Mouse (Mus musculus) forebrain, postnatal 0 days (tissue): Measurements from ENCODE around the gene Orm1. TPM values are rescaled to one million over a fixed set of nuclear protein-coding genes. Genes with fewer than 3 reads are reported as not detected.
A peak's percentile ranks its signal among the peaks of the same experiment; 100 is the strongest.

Source experiments
- ATAC-seq: fragments of 200-750 bp; cut with Nextera tagmentation; 2 replicates; pipeline ENCODE4 v1.8.0; 2017; ENCODE audit warnings: mild to moderate bottlenecking, moderate library complexity
- DNase-seq: peaks from one replicate; pipeline ENCODE4 v3.0.0-alpha.2; 2015
- H3K27ac ChIP-seq: fragments of 300-500 bp; sonication (generic); 2 replicates; pipeline ENCODE4 v1.5.1; 2014; ENCODE audit warnings: low read depth, mild to moderate bottlenecking, antibody characterized with exemption, low read length, moderate library complexity, mixed read lengths
- H3K27me3 ChIP-seq: fragments of 300-500 bp; sonication (generic); 2 replicates; pipeline ENCODE4 v1.6.1; 2014; ENCODE audit warnings: mild to moderate bottlenecking, low read length, mixed read lengths; ENCODE audit not compliant: insufficient read depth
- H3K36me3 ChIP-seq: fragments of 300-500 bp; sonication (generic); 2 replicates; pipeline ENCODE4 v1.6.1; 2014; ENCODE audit warnings: mild to moderate bottlenecking, moderate library complexity; ENCODE audit not compliant: insufficient read depth
- H3K4me1 ChIP-seq: fragments of 300-500 bp; sonication (generic); 2 replicates; pipeline ENCODE4 v1.6.1; 2014; ENCODE audit warnings: antibody characterized with exemption; ENCODE audit not compliant: insufficient read depth
- H3K4me2 ChIP-seq: fragments of 300-500 bp; sonication (generic); 2 replicates; pipeline ENCODE4 v1.6.1; 2014; ENCODE audit warnings: low read depth, mild to moderate bottlenecking, moderate library complexity
- H3K4me3 ChIP-seq: fragments of 300-500 bp; sonication (generic); 2 replicates; pipeline ENCODE4 v1.5.1; 2014; ENCODE audit warnings: low read depth, low read length, mixed read lengths
- H3K9ac ChIP-seq: fragments of 300-500 bp; sonication (generic); 2 replicates; pipeline ENCODE4 v1.6.1; 2014; ENCODE audit warnings: mild to moderate bottlenecking
- H3K9me3 ChIP-seq: fragments of 300-500 bp; sonication (generic); 2 replicates; pipeline ENCODE4 v1.6.1; 2016; ENCODE audit warnings: low read length
- CTCF ChIP-seq: sonication (generic); IDR thresholded peaks from 2 replicates; pipeline ENCODE4 v1.5.1; 2016; ENCODE audit warnings: antibody characterized with exemption, control low read depth, low read depth
- WGBS: fragments of 180-500 bp; shearing (Covaris S2); extraction: QIAGEN DNeasy Blood & Tissue Kit; methylation state at CpG from one replicate; pipeline ENCODE4 v1.1.7; 2014; 5-methylcytosine and 5-hydroxymethylcytosine counted together
- polyA plus RNA-seq: library from polyadenylated mRNA; unstranded; fragments of >200 nt; fragmentation: Nextera tagmentation; extraction: Ambion mirVana; gene quantifications from 2 replicates; pipeline ENCODE4 v1.2.1, GENCODE M21; 2015
- total RNA-seq: library from RNA; depleted of rRNA; stranded (reverse); fragments of >200 nt; gene quantifications from 2 replicates; pipeline ENCODE4 v1.2.3, GENCODE M21; 2014

Orm1 gene
- total and polyA plus RNA-seq, 2 experiments from 2014 or later = not detected

DNA sequence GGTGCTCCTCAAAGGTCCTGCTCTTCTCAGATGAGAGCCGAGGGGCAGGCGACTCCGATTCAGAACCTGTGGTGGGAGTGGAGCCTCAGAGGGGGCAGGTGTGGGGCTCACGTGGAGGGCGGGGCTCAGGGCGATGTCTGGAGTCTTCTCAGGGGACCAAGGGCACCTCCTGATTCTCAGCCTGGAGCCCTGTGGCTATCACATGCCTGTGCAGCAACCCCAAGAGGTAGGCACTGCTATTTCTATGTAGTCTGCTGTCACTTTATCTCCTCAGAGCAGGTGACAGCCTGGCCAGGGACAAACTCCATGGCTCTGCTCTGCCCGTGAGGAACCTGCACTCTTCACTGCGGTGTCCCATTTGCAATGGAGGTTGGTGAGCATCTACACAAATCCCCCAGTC, 29.0 kb downstream of the Orm1 start:
- Histone ChIP-seq H3K4me1 (no peaks in the 10 kb centered on the region), H3K9me3 (no peaks in the 10 kb centered on the region), H3K27me3 (no peaks in the 10 kb centered on the region), H3K4me3 (no peak overlapping the region), H3K9ac (no peak overlapping the region), H3K36me3 (peaks cover 24% of the 10 kb centered on the region), H3K27ac (no peak overlapping the region), H3K4me2 (no peak overlapping the region)
- no peak for DNase-seq
- 95% methylated on average over 8 of the region's 8 CpGs for WGBS
- TF ChIP-seq CTCF = no peak
- no peak for ATAC-seq

DNA sequence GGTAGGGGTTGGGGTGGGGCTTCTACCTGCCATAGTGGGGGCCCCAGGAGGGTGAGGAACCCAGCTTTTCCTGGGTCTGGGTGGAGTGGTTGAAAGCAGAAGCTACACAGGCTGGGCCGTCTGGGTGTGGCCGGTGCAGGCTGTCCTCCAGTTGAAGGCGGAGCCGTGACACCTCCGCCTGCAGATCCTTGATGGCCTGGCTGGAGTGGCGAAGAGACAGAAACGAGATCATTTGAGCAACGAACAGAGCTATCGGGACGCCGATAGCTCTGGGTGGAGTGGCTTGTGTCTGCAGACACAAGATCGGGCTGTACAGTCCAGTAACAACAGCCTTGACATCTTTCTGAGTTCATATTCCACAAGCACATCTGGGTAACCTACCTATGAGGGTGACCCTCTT, 30.0 kb downstream of the Orm1 start:
- no peak for ATAC-seq

GRCm38 (mm10) chr4:63375367-63375766, 31.0 kb downstream of the Orm1 start:
- H3K36me3 ChIP-seq = peaks cover 42% of the 10 kb centered on the region
- H3K9ac ChIP-seq = no peak overlapping the region
- no peaks in the 10 kb centered on the region for H3K9me3 ChIP-seq
- H3K27ac ChIP-seq = no peak overlapping the region
- no peak overlapping the region for H3K4me2 ChIP-seq
- no peak overlapping the region for H3K4me3 ChIP-seq
- H3K27me3 ChIP-seq = no peaks in the 10 kb centered on the region
- ATAC-seq = peak; percentile 58
- no peak for TF ChIP-seq CTCF
- WGBS = 58% methylated on average over 1 of the region's 1 CpGs
- no peaks in the 10 kb centered on the region for H3K4me1 ChIP-seq
- DNase-seq = peak; percentile 45

More for the DNA sequence above, 30.0 kb downstream of the Orm1 start:
- Histone ChIP-seq H3K27me3 (no peaks in the 10 kb centered on the region), H3K27ac (no peak overlapping the region), H3K4me1 (no peaks in the 10 kb centered on the region), H3K4me3 (no peak overlapping the region), H3K36me3 (peaks cover 32% of the 10 kb centered on the region), H3K9ac (no peak overlapping the region), H3K9me3 (no peaks in the 10 kb centered on the region), H3K4me2 (no peak overlapping the region)
- DNase-seq = no peak
- WGBS = 93% methylated on average over 12 of the region's 12 CpGs
- no peak for TF ChIP-seq CTCF

GRCm38 (mm10) chr4:63377483-63377882, 33.1 kb downstream of the Orm1 start:
- Histone ChIP-seq H3K27me3 (no peaks in the 10 kb centered on the region), H3K4me1 (no peaks in the 10 kb centered on the region), H3K4me2 (no peak overlapping the region), H3K9ac (no peak overlapping the region), H3K9me3 (no peaks in the 10 kb centered on the region), H3K27ac (no peak overlapping the region), H3K4me3 (no peak overlapping the region), H3K36me3 (peaks cover 53% of the 10 kb centered on the region)
- WGBS = 61% methylated on average over 7 of the region's 7 CpGs
- TF ChIP-seq CTCF = peak; percentile 48
- ATAC-seq = no peak
- DNase-seq = no peak

- H3K36me3 ChIP-seq = peaks cover 47% of the 10 kb centered on the region
- ATAC-seq = no peak
- H3K4me1 ChIP-seq = no peaks in the 10 kb centered on the region
- no peaks in the 10 kb centered on the region for H3K9me3 ChIP-seq
- 93% methylated on average over 4 of the region's 4 CpGs for WGBS
- H3K27ac ChIP-seq = no peak overlapping the region
- no peak for DNase-seq
- no peak overlapping the region for H3K4me3 ChIP-seq
- H3K27me3 ChIP-seq = no peaks in the 10 kb centered on the region
- no peak overlapping the region for H3K4me2 ChIP-seq
- no peak overlapping the region for H3K9ac ChIP-seq
- TF ChIP-seq CTCF = no peak
Observed at GRCm38 (mm10) chr4:63382676-63383369, 38.5 kb downstream of the Orm1 start.

DNA sequence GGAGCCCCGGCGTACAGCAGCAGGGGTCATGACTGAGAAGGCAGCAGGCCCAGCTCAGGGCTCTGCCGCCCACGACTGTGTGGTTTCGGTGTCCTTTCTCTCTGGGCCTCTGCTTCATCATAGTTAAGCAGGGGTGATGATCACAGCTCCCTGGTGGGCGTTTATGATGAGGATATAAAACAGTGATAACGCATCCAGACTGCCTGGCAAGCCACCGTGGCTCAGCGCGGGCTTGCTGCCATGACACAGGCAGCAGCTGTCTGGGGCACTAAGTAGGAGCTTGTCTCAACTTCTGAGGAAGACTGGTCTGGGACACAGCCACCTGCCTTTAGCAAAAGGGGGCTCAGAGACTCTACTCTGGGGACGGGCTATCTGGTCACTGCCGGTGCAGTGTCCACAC, 39.1 kb downstream of the Orm1 start:
- DNase-seq (no peak), ATAC-seq (no peak)
- Histone ChIP-seq H3K27ac (no peak overlapping the region), H3K4me1 (no peaks in the 10 kb centered on the region), H3K27me3 (no peaks in the 10 kb centered on the region), H3K9ac (no peak overlapping the region), H3K4me3 (no peak overlapping the region), H3K9me3 (no peaks in the 10 kb centered on the region), H3K4me2 (no peak overlapping the region), H3K36me3 (peaks cover 42% of the 10 kb centered on the region)
- no peak for TF ChIP-seq CTCF
- 73% methylated on average over 12 of the region's 12 CpGs for WGBS

GRCm38 (mm10) chr4:63384262-63384661, 39.9 kb downstream of the Orm1 start:
- Histone ChIP-seq H3K4me2 (no peak overlapping the region), H3K9ac (no peak overlapping the region), H3K27me3 (no peaks in the 10 kb centered on the region), H3K27ac (no peak overlapping the region), H3K9me3 (no peaks in the 10 kb centered on the region), H3K4me1 (peaks cover 5% of the 10 kb centered on the region), H3K4me3 (no peak overlapping the region), H3K36me3 (peaks cover 35% of the 10 kb centered on the region)
- WGBS = 91% methylated on average over 4 of the region's 4 CpGs
- no peak for TF ChIP-seq CTCF
- DNase-seq (no peak), ATAC-seq (no peak)
